Mouse (Mus musculus) skeletal muscle tissue, adult 2 months (tissue): ENCODE measurements around the gene Aldh8a1.

ENCODE experiments used
- DNase-seq: peaks from one replicate; pipeline ENCODE4 v3.0.0-alpha.2; 2012; ENCODE audit warnings: low read depth, low spot score

Aldh8a1 gene

DNA sequence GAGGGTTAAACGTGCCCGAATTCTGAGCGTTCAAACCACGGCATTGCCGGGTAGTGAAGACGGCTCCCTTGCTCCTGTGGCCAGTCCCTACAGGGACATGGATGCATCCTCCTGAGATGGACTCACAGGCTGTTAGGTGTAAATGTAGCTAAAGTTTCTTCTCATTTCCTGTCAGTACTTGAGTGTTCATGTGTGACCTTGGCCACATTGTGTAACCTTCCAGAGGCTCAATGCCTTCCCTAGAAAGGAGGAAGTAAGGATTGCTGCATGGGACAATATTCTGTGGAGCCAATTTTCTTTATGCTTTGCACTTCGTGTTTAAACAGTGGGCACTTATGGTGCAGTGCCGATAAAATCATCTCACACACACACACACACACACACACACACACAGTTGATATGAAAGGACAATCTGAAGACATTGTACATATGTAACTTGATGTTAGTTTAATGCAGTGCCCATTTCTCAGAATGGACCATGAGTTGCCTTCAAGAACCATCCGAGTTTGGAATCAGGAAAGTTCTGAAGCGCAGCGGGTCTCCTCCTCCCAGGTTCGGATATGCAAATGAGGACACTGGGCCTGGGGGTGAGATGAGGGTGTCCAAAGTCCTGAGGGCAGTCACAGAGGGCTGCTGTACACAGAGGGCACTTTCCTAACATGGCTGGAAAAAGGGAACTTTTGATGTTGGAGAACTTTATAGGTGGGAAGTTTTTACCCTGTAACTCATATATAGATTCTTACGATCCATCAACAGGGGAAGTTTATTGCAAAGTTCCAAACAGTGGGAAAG lies at the start of gene Aldh8a1:
TSS of gene Aldh8a1 (plus strand) at position 610 of the 792 bp plus-strand sequence.
- no peak for DNase-seq

DNA sequence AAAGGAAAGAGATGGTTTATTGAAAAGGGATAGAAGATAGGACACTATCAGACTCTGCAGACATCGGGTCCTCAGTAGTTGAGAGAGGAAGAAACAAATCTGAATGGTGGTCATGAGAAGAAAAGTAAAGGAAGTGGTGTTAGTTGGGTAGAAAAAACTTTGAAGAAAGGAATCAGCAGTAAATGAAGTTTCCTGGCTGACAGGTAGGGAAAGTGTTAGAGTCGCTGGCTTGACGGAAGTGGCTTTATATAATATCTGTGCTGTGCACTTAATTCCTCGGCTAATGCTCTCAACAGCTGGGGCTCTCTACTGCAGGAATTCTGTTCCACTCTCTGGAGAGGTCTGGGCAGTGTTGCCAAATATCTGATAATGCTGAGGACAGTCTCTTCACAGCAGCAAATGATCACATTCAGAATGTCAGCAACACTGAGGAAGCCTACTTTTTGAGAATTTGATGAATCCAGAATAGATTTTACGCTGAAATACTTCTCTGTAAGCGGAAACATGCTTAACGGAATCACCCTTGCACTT lies 49.4 kb upstream of the Aldh8a1 start:
- DNase-seq: no peak

DNA sequence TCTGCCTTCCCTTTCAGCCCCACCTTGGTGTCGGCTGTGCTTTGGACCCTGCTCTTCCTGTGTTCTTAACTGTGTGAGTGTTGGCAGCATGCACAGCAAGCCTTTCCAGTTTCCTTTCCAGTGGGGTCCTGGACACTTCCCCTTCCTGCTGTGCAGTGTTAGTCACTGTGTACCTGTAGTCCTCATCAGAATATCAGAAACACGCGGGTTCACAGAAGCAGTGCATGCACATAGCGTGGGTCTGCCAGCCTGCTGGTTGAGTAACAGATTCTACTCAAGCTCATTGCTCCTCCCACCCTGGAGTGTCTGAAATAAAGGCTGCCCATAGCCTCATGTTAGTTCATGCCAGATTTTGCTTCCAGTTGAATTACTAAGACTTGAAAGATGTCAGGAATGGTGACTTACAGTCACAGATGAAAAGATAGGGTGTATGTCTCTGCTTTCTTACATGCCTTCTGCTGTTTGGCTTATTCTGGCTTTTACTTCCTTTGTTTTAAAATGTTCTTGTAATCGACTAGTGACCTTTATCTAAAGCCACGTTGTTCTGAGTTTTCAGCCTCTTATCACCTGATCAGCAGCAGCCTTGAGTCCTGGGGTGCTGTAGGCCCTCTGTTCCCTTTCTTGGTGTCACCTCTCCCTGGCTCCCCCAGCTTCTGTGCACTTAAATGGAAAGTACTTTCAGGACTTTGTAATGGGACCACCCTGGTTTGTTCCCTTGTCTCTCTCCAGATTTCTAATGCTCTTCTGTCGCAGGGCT lies 42.6 kb upstream of the Aldh8a1 start:
- no peak for DNase-seq

DNA sequence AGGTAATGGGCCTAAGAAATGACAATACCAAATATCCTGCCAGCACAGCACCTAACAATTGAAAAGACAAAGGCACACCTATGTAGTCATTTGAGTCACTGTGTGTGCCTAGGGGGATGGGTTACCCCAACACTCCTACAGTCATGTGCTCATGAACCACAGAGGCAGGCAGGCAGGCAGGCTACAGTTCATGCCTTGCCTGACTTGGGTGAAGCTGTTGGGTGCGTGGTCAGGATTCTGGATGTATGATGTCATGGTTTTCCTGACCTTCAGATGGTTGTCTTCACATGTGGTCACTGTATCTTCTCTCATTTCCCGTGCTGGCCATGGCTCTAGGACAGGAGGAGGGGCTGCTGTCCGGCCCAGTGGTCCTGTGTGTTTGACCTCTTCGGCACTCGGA lies 41.6 kb upstream of the Aldh8a1 start:
- no peak for DNase-seq

DNA sequence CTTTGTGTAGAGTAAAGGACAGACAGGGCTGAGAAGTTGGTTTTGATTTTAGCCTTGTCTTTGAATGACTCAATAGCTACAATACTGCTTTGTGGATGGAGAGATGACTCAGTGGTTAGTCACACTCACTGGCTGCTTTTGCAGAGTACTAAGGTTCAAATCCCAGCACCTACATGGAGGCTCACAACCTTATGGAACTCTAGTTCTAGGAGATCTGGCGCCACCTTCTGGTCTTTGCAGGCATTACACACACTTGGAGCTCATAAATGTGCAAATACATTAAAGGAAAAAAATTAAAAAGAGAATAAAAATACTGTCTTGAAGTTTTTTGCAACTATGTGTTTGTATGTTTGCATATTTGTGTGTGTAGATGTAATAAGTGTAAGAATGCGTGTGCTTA lies 39.9 kb upstream of the Aldh8a1 start:
- no peak for DNase-seq

DNA sequence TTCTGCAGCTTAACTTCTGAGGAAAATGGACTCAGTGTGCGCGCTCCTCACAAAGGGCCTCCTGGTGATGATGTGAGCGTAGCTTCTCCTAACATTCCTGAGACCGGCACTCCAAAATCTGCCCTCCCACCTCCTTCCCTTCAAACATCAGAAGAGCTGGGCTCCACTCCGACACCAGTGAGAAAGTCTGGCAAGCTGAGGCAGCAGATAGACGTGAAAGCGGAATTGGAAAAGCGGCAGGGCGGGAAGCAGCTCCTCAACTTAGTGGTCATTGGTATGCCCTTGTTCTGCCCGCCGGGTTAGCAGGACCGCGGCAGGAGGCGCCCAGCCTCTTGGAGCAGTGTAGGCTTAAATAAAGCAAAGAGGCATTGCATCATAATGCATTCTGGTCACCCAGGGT lies 35.4 kb upstream of the Aldh8a1 start:
- DNase-seq: no peak

DNA sequence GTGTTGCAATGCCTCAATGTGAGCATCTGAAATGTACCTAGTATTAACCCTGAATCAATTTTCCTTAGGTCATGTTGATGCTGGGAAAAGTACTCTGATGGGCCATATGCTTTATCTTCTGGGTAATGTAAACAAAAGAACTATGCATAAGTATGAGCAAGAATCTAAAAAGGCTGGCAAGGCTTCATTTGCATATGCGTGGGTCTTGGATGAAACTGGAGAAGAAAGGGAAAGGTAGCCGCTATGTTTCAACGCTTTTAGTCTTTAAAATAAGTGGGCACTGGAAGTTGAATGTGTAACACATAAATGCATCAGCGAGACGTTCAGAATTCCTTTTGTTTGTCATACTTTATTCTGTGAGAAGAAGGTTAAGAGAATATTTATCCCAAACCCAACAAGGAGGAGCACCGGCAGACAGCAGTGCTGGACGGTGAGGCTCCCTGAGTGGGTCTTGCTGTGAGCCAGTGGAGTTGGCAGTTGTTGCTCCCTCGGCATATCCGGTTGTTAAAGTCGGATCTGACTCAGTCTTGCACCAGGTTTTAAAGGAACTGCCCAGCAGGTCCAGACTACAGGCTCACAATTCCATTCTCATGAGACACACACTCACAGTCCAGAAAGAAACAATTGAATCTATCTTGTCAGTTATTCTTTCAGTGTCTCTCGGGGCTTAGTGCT lies 34.6 kb upstream of the Aldh8a1 start:
- no peak for DNase-seq

DNA sequence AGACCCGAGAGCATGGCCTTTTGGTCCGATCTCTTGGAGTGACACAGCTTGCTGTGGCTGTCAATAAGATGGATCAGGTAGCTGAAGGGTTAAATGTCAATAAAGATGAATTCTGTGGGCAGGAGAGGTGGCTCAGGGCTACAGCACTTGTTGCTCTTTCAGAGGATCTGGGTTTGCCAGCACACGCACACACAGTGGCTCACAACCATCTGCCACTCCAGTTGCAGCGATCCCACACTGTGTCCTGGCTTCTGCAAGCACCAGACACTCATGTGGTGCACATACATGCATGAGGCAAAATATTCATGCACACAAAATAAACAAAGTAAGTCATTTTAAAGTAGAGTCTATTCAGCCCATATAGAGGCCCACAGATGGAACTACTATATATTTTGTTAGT lies 29.8 kb upstream of the Aldh8a1 start:
- DNase-seq: no peak

DNA sequence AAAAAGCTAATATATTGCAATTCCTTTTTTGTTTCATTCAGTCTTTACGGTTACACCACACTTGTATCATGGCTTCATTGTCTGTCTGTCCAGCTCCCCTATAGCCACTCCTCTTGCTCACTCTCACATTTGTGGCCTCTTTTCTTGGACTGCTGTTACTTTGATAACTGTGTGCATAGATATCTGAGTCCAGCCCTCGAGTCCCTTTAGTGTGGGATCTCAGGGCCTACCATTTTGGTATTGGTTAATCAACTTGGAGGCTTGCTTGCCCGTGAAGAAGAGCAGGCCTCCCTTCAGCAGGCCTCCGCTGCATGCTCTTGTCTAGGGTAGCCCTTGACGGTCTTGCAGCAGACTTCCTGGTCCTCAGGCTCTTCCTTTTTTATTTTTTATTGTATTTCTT lies 27.6 kb upstream of the Aldh8a1 start:
- DNase-seq: no peak

DNA sequence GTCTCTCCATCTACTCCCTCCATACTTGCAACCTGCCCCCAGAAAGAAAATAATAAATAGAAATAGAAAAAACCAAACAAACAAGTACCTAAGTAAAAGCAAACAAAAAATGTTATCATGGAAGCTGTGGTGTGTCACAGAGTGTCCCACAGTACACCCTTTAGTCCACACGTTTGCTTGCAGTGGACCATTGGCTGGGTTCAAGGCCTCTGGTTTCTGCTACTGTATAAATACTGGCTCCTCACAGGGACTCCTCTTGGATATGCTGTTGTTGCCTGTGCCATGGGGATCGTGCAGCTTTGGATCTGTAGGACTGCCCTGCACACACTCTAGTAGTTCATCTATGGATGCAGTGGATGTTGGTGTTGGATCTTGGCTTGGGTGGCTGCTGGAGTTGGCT lies 27.1 kb upstream of the Aldh8a1 start:
- no peak for DNase-seq

DNA sequence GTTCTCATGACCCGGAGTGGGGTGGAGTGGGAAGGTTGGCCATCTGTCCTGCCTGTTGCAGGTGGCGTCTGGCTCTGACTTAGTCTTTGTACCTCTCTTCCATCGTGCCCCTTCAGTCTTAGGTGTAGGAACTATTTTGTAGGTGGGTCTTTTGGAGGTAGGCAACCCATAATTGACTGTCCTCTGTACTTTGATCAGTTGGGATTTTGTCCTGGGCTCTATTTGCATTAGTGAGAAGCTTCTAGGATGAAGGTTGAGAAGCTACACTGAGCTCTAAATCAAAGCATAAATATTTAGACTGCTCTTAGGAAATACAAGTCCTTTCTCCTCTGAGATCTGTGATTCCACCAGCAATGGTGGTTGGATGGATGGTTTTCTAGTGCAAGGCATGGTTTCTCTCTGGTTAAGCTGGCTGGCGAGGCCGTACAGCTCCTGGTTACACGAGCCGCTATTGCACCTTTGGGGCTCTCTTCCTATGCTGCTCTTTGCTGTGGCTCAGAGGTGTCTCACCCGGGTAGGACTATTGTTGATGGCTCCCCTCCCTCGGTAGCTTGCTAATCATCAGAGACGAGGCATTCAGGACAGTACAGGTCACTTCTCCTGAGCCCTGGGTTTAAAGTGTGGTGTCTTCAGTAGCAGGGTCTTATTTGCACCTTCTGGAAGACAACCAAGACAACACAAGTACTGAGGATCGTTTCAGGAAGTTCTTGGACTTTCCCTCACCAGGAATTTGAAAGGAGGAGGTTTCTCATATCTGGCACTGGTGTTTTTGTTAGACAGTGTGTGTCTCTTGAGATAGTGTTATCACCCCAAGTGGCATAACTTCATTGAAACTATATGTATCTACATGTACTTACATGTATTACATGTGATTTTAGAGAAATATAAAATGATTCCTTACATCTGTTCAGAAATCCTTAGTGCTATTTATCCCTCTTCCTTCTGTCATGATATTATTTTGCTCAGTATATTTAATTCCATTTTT lies 26.3 kb upstream of the Aldh8a1 start:
- no peak for DNase-seq

DNA sequence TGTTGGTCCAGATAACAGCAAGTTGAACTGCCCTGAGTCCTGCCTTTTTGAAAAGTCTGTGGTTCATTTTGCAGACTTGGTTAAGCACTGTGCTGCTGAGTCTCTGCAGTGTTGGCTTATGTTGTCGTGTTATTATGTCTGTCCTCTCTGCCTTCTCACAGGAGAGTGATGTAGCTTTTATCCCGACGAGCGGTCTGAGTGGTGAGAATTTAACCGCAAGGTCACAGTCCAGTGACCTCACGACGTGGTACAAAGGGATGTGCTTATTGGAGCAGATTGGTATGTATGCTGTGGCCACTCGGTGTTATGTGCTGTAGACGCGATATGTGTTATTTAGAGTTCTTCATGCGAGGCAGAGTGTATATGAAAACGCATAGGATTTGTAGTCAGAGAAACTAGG lies 25.3 kb upstream of the Aldh8a1 start:
- no peak for DNase-seq

DNA sequence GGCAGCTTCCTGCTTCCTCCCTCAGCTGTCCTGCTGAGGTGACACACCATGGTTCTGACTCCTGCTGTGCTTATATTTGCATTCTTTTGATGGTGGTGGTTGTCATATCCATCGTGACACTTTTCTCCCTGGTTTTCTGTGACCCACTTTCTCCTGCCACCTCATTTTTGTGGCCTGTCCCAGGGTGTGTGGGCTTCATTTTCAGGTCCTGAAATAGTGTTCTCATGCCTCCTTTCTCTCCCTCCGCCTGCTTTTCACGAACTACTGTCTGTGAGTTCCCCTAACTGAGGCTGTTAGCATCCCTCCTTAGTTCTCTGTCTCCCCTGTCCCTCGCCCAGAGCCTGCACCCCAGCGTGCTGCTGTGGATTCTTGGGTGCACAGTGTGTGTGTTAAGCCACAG lies 23.2 kb upstream of the Aldh8a1 start:
- no peak for DNase-seq

DNA sequence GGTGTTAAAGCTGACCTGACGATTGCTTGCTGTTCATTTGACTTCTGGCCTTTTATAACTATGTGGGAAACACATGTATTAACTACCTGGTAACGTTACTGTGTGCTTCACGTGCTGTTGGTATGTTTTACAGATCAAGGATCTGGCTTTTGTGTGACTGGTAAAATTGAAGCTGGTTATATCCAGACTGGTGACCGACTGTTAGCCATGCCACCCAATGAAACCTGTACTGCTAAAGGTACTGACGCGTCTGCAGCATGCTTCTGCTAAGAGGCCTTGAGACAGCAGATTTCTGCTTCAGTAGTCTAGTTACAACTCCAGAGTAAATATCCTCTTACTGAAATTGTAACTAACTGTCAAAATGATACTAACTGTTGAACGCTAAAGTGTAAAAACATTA lies 22.6 kb upstream of the Aldh8a1 start:
- no peak for DNase-seq

DNA sequence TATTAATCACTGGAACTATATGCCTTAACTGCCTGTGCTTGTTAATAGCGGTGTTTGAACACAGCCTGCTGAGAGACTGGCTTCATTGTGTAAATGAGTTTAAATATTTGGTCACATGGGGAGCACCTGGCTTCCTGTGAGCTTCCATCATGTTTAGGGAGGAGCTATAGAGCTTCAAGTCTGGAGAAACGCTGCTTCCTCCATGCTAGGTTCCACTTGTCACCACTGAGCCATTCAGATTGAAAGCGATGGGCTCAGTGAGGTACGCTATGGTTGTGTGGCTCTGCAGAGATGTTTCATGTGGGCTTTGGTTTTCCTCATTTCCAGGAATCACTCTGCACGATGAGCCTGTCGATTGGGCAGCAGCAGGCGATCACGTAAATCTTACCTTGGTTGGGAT lies 19.1 kb upstream of the Aldh8a1 start:
- DNase-seq: no peak

DNA sequence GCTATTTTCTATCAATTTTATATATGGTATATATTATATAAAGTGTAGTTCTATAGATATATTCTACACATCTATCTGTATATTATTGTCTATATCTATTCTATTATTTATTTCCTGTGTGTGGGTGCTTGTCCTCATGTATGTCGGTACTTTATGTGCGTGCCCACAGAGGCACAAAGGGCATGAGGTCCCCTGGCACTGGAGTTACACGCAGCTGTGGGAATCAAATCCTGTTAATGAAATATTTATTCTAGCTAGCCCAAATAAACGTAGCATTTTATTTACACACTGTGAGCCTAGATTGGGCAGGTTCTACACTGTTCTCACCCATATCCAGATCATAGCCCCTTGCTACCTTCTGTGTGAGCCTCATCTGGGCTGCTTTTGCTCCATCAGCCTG lies 18.0 kb upstream of the Aldh8a1 start:
- no peak for DNase-seq

DNA sequence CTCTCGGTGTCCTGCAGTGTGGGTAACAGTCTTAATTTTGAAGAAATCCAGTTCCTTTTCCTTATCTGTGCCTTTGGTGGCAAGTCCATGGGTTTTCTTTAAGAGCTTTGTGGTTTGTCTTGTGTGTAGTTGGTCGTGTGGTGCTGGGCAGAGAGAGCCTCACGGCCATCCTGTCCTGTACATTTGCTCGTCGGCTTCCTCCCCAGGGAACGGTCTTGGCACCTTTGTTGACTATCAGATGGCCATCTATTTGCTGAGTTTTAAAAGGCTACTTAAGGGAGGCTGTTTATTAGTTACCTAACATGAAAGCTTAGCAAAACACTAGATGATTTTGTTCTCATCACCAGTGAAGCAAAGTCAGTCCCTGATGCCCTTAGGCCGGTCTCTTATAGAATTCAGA lies 15.2 kb upstream of the Aldh8a1 start:
- DNase-seq: peak; percentile 79

DNA sequence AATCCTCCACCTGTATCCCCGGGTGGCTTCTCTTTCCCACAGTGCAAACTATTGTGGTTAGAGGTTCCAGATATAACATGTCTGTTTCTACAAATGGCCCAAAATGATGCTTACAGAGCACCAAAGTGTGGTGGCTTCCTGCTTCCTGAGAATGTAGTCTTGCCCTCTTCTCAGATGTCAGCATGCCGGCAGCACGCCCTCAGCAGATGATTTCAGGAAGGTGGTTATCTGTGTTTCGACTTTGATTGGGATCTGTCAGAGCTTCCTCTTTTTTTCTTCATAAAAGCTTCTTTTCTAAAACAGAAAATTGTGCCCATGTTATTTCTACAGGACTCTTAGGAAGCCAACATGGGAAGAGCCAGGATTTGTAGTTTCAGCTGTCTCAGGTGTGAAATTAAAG lies 13.8 kb upstream of the Aldh8a1 start:
- no peak for DNase-seq

DNA sequence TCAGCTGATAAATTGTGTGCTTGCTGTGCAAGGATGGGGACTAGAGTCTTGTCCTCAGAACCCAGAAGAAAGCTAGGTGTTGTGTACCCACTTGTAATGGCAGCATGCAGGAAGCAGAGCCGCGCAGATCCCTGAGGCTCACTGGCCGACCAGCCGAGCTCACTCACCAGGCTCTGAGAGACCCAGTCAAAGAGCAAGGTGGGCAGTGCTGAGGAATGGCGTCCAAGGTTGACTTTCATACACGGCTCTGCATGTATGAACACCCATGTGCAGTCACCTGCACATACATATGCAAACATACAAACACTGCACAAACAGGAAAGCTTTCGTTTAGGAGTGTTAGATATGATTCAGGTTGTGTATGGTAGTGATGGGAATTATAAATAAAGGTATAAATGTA lies 12.1 kb upstream of the Aldh8a1 start:
- DNase-seq: no peak

DNA sequence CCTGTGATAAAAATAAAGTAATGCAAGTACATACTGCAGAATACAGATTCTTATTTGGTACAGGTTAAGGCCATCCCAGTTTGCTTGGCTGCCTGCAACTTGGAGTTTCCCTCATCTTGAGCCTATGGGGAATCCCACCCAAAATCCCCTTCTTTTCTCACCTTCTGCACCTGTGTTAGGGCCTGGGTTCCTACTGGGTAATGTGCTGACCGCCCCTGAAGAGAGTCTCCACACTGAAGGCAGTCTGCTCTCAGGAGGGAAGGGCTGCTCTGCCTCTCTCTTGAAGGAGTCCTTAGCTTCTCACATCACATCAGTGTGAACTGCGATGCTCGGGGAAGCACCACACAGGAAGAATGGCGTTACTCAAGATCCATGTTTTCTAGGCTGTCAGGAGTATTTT lies 11.2 kb upstream of the Aldh8a1 start:
- no peak for DNase-seq

DNA sequence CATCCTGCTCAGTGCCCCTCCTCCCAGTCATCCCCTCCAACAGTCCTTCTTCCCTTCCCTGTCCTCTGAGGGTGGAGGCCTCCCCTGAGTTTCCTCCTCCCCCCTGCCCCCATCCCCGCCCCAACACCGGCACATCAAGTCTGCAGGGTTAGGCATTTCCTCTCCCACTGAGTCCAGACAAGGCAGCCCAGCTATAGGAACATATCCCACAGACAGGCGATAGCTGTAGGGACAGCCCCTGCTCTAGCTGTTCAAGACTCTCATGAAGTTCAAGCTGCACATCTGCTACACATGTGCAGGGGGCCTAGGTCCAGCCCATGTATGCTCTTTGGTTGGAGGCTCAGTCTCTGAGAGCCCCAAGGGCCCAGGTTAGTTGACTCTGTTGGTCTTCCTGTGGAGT lies 10.6 kb upstream of the Aldh8a1 start:
- DNase-seq: no peak
